Mouse (Mus musculus) limb, embryonic 14.5 days (tissue): ENCODE results near the gene Cables2. TPM values are rescaled to one million over a fixed set of nuclear protein-coding genes. Genes with fewer than 3 reads are reported as not detected.

Experiments
- ATAC-seq: fragments of 200-750 bp; cut with Nextera tagmentation; 2 replicates; pipeline ENCODE4 v1.8.0; 2017; ENCODE audit warnings: low read depth, moderate number of reproducible peaks, moderate TSS enrichment; ENCODE audit not compliant: low FRiP score
- DNase-seq: peaks from one replicate; pipeline ENCODE4 v3.0.0-alpha.2; 2015; ENCODE audit warnings: low spot score
- H3K27ac ChIP-seq: fragments of 300-500 bp; sonication (generic); replicated peaks from 2 replicates; pipeline ENCODE4 v1.5.1; 2014; ENCODE audit warnings: low read depth, mild to moderate bottlenecking, low read length, moderate library complexity, mixed read lengths
- H3K27me3 ChIP-seq: fragments of 300-500 bp; sonication (generic); 2 replicates; pipeline ENCODE4 v1.6.1; 2014; ENCODE audit warnings: low read length, mixed read lengths; ENCODE audit not compliant: control insufficient read depth, insufficient read depth
- H3K36me3 ChIP-seq: fragments of 300-500 bp; sonication (generic); 2 replicates; pipeline ENCODE4 v1.6.1; 2014; ENCODE audit warnings: mild to moderate bottlenecking, low read length, moderate library complexity, mixed read lengths; ENCODE audit not compliant: control insufficient read depth, insufficient read depth
- H3K4me1 ChIP-seq: fragments of 300-500 bp; sonication (generic); 2 replicates; pipeline ENCODE4 v1.6.1; 2014; ENCODE audit warnings: antibody characterized with exemption, low read length, mixed read lengths; ENCODE audit not compliant: control insufficient read depth, insufficient read depth
- H3K4me2 ChIP-seq: fragments of 300-500 bp; sonication (generic); replicated peaks from 2 replicates; pipeline ENCODE4 v1.6.1; 2014; ENCODE audit warnings: low read depth, mild to moderate bottlenecking, low read length, moderate library complexity; ENCODE audit not compliant: severe bottlenecking
- H3K4me3 ChIP-seq: fragments of 300-500 bp; sonication (generic); replicated peaks from 2 replicates; pipeline ENCODE4 v1.5.1; 2014; ENCODE audit warnings: low read length
- H3K9ac ChIP-seq: fragments of 300-500 bp; sonication (generic); 2 replicates; pipeline ENCODE4 v1.6.1; 2014; ENCODE audit warnings: mild to moderate bottlenecking, low read depth, low read length, moderate library complexity; ENCODE audit not compliant: severe bottlenecking
- H3K9me3 ChIP-seq: fragments of 300-500 bp; sonication (generic); 2 replicates; pipeline ENCODE4 v1.6.1; 2016; ENCODE audit warnings: low read length; ENCODE audit not compliant: control insufficient read depth
- POLR2A ChIP-seq: fragments of 200-500 bp; IDR thresholded peaks from 2 replicates; pipeline ENCODE4 v1.8.0; 2012; ENCODE audit warnings: inconsistent platforms, mild to moderate bottlenecking, moderate library complexity, borderline replicate concordance; ENCODE audit not compliant: insufficient read depth, insufficient read length; ENCODE audit errors: extremely low read depth
- WGBS: fragments of 180-500 bp; shearing (Covaris S2); extraction: QIAGEN DNeasy Blood & Tissue Kit; methylation state at CpG from one replicate; pipeline ENCODE4 v1.1.7; 2014; 5-methylcytosine and 5-hydroxymethylcytosine counted together
- polyA plus RNA-seq, 2 experiments: library from polyadenylated mRNA; depleted of rRNA in 1 of 2; stranded (reverse) in 1 of 2; unstranded in 1 of 2; fragments of >200 nt; fragmentation: Nextera tagmentation in 1 of 2; extraction: Ambion mirVana in 1 of 2; gene quantifications; 2 replicates each; pipeline versions ENCODE4 v1.2.1 to v1.2.3; 2012 to 2014

The Cables2 gene
- polyA plus RNA-seq (2012; rRNA removed) (37.7 and 45.8 TPM in 2 replicates), polyA plus RNA-seq (2014; fragmentation: Nextera tagmentation; extraction: Ambion mirVana) (22.5 and 23.4 TPM in 2 replicates)

GRCm38 (mm10) chr2:180273394-180274244, at the start of gene Cables2:
TSS of gene Cables2 (minus strand) at chr2:180273496.
- H3K4me2 ChIP-seq = peak within 1 kb of the TSS; percentile 93
- H3K9ac ChIP-seq = peak within 1 kb of the TSS; percentile 91
- no peaks in the 10 kb centered on the region for H3K9me3 ChIP-seq
- DNase-seq = peak; percentile 97
- H3K27ac ChIP-seq = 0 out of 2 replicates have a peak within 1 kb of the TSS, but pooled peaks have one; percentile 33
- WGBS = 11% methylated on average over 39 of the region's 68 CpGs
- peaks cover 14% of the 10 kb centered on the region; the same call in 1 of the 2 replicates for H3K4me1 ChIP-seq
- no peak for TF ChIP-seq POLR2A
- peaks cover 18% of the 10 kb centered on the region for H3K36me3 ChIP-seq
- no peaks in the 10 kb centered on the region for H3K27me3 ChIP-seq
- H3K4me3 ChIP-seq = peak within 1 kb of the TSS; percentile 83
- ATAC-seq = peak; percentile 96

GRCm38 (mm10) chr2:180322674-180323355, 49.5 kb upstream of the Cables2 start:
- Histone ChIP-seq H3K4me3 (no peak overlapping the region), H3K4me1 (peaks cover 4% of the 10 kb centered on the region; the same call in 1 of the 2 replicates), H3K4me2 (no peak overlapping the region), H3K9ac (no peak overlapping the region), H3K36me3 (no peaks in the 10 kb centered on the region), H3K27me3 (no peaks in the 10 kb centered on the region), H3K27ac (no peak overlapping the region), H3K9me3 (no peaks in the 10 kb centered on the region)
- no peak for TF ChIP-seq POLR2A
- WGBS = 16% methylated on average over 14 of the region's 14 CpGs
- no peak for ATAC-seq
- no peak for DNase-seq

- Histone ChIP-seq H3K4me3 (no peak overlapping the region), H3K9me3 (no peaks in the 10 kb centered on the region), H3K27ac (no peak overlapping the region), H3K4me2 (no peak overlapping the region), H3K9ac (no peak overlapping the region), H3K36me3 (no peaks in the 10 kb centered on the region), H3K27me3 (no peaks in the 10 kb centered on the region), H3K4me1 (peaks cover 4% of the 10 kb centered on the region; the same call in 1 of the 2 replicates)
- ATAC-seq (no peak), DNase-seq (no peak)
- TF ChIP-seq POLR2A = no peak
- WGBS = 70% methylated on average over 4 of the region's 4 CpGs
Measured at GRCm38 (mm10) chr2:180320216-180320615, 46.9 kb upstream of the Cables2 start.

- TF ChIP-seq POLR2A = no peak
- no peak for ATAC-seq
- WGBS = 79% methylated on average over 7 of the region's 7 CpGs
Measured at GRCm38 (mm10) chr2:180317591-180317990, 44.3 kb upstream of the Cables2 start.

GRCm38 (mm10) chr2:180314292-180314691, 41.0 kb upstream of the Cables2 start:
- TF ChIP-seq POLR2A = no peak
- DNase-seq (no peak), ATAC-seq (no peak)
- Histone ChIP-seq H3K27me3 (no peaks in the 10 kb centered on the region), H3K4me2 (no peak overlapping the region), H3K9ac (no peak overlapping the region), H3K4me3 (no peak overlapping the region), H3K4me1 (no peaks in the 10 kb centered on the region), H3K27ac (no peak overlapping the region), H3K36me3 (no peaks in the 10 kb centered on the region), H3K9me3 (no peaks in the 10 kb centered on the region)
- WGBS = 92% methylated on average over 2 of the region's 2 CpGs

More at GRCm38 (mm10) chr2:180317591-180317990, 44.3 kb upstream of the Cables2 start:
- H3K27me3 ChIP-seq = no peaks in the 10 kb centered on the region
- no peaks in the 10 kb centered on the region for H3K9me3 ChIP-seq
- no peak for DNase-seq
- no peak overlapping the region for H3K4me3 ChIP-seq
- H3K9ac ChIP-seq = no peak overlapping the region
- H3K4me1 ChIP-seq = peaks cover 1% of the 10 kb centered on the region; the same call in 1 of the 2 replicates
- H3K36me3 ChIP-seq = no peaks in the 10 kb centered on the region
- H3K4me2 ChIP-seq = no peak overlapping the region
- no peak overlapping the region for H3K27ac ChIP-seq
